Comparison of ENCODE assay signal across 12 mouse cellular contexts in the genomic region with DNA sequence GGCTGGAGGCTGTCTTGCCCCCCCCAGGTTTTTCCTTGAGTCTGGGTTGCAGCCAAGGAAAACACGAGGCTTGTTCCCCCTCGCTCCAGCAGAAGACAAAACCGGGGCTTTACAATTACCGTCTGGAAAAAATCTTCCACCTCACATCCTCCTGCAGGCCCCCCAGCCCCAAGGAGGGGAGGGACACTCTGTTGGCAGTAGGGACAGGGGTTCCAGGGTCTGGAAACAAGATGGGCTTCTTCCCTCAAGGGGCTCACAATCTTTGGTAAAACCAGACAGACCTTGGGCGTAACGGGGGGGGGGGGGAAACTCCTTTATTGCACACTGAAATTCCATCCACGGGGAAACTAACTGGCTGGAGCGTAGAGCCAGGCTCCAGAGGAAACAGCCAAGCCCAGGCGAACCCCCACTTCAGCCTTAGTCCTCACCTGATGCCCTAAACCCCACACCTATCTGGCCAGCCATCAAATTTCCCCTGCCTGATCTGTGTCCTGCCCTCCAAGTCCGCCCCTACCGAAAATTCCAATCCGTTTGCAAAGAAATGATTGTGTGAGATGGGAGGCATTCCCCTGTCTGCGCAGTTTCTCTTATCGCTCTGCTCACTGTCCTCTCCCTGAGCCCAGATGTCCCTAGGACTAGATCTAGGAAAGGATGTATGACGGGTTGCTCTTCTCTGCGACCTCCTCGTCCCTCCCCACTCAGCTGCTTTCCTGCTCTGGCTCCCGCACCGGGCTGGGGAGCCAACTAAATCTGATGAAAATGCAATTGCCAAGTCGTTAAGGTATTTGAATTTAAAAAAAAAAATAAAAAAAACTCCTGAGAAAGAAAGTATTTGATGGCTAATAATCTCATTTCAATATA. TPM values are rescaled to one million over a fixed set of nuclear protein-coding genes. Genes with fewer than 3 reads are reported as not detected.
DNase-seq lines count a peak whose midpoint lies in the region; ATAC-seq and TF ChIP-seq lines count a peak whose summit lies in the region.
"Had no signal": no experiment of that assay in that cellular context is flagged by ENCODE, and none has a peak within 500 bp of the region (broad histone marks: within the 10 kb centered on the region; RNA-seq: fewer than 3 reads in every experiment).

No protein-coding gene starts in this region.

- peaks cover 18% of the 10 kb centered on the region for H3K4me1 ChIP-seq in hindbrain, embryonic 11.5 days (replicated peaks; ENCODE audit: control insufficient read depth, insufficient read depth, low read length)
- peaks cover 9% of the 10 kb centered on the region; the same call in 1 of the 2 replicates for H3K4me1 ChIP-seq in hindbrain, postnatal 0 days (ENCODE audit: insufficient read depth, low read length)
- H3K4me1 ChIP-seq in embryonic facial prominence, embryonic 14.5 days (ENCODE audit: control insufficient read depth, insufficient read depth, low read length), result peaks cover 35% of the 10 kb centered on the region
- peaks cover 35% of the 10 kb centered on the region for H3K4me1 ChIP-seq in midbrain, embryonic 14.5 days (ENCODE audit: control insufficient read depth, insufficient read depth, low read length)

- no peak for ATAC-seq in hindbrain, embryonic 11.5 days (ENCODE audit: low FRiP score)
- ATAC-seq in hindbrain, postnatal 0 days, result no peak
- no peak for ATAC-seq in embryonic facial prominence, embryonic 14.5 days (ENCODE audit: low read depth)
- no peak for ATAC-seq in midbrain, embryonic 14.5 days (ENCODE audit: low FRiP score, low TSS enrichment)
- no peak for ATAC-seq in frontal cortex, adult (ENCODE audit: low TSS enrichment)

- no peak for TF ChIP-seq CTCF in hindbrain, postnatal 0 days (IDR thresholded peaks at IDR 0.05; ENCODE audit: low read depth)
- no peak for TF ChIP-seq CTCF in left cerebral cortex, adult 2 months (IDR thresholded peaks at IDR 0.05)

- H3K4me3 ChIP-seq in hindbrain, embryonic 11.5 days (ENCODE audit: low read depth, low read length), result no peak overlapping the region
- no peak overlapping the region for H3K4me3 ChIP-seq in hindbrain, postnatal 0 days (ENCODE audit: low read length)
- H3K4me3 ChIP-seq in embryonic facial prominence, embryonic 14.5 days (ENCODE audit: low read depth, low read length), result no peak overlapping the region
- no peak overlapping the region for H3K4me3 ChIP-seq in midbrain, embryonic 14.5 days (replicated peaks; ENCODE audit: low read depth, low read length)
- H3K4me3 ChIP-seq in left cerebral cortex, adult 2 months, result no peak overlapping the region

- 7% methylated on average over 20 of the region's 20 CpGs for WGBS in hindbrain, embryonic 11.5 days
- 11% methylated on average over 20 of the region's 20 CpGs for WGBS in hindbrain, postnatal 0 days
- WGBS in embryonic facial prominence, embryonic 14.5 days, result 3% methylated on average over 18 of the region's 20 CpGs
- 7% methylated on average over 20 of the region's 20 CpGs for WGBS in midbrain, embryonic 14.5 days

- peak; percentile 43 for DNase-seq in hindbrain, embryonic 11.5 days (ENCODE audit: low spot score)
- no peak for DNase-seq in hindbrain, postnatal 0 days (ENCODE audit: low spot score)
- DNase-seq in embryo, embryonic 11 days, result peak; percentile 30
- DNase-seq in embryonic facial prominence, embryonic 14.5 days (ENCODE audit: low spot score), result peak; percentile 34
- DNase-seq in midbrain, embryonic 14.5 days, result no peak
- DNase-seq in left cerebral cortex, adult 2 months (ENCODE audit: extremely low spot score in 1 of 2, low spot score in 2 of 2), result no peak
- DNase-seq: right cerebral cortex, adult 18-20 months had no signal

- H3K9ac ChIP-seq in hindbrain, embryonic 11.5 days (ENCODE audit: low read depth, low read length), result no peak overlapping the region
- no peak overlapping the region for H3K9ac ChIP-seq in hindbrain, postnatal 0 days (replicated peaks; ENCODE audit: low read length)
- no peak overlapping the region for H3K9ac ChIP-seq in embryonic facial prominence, embryonic 14.5 days (ENCODE audit: low read depth, low read length)
- H3K9ac ChIP-seq in midbrain, embryonic 14.5 days (replicated peaks; ENCODE audit: low read length), result no peak overlapping the region
- H3K9ac ChIP-seq: heart, embryonic 15.5 days; stomach, embryonic 15.5 days had no signal

- no peak overlapping the region for H3K4me2 ChIP-seq in hindbrain, embryonic 11.5 days (replicated peaks; ENCODE audit: low read depth, low read length)
- no peak overlapping the region for H3K4me2 ChIP-seq in hindbrain, postnatal 0 days (ENCODE audit: low read depth, low read length)
- H3K4me2 ChIP-seq in embryonic facial prominence, embryonic 14.5 days (ENCODE audit: low read depth, low read length), result peak overlapping the region; percentile 23
- peak overlapping the region; percentile 33 for H3K4me2 ChIP-seq in midbrain, embryonic 14.5 days (ENCODE audit: low read length)

- H3K27ac ChIP-seq in hindbrain, embryonic 11.5 days (ENCODE audit: low read depth, low read length), result no peak overlapping the region
- no peak overlapping the region for H3K27ac ChIP-seq in hindbrain, postnatal 0 days
- no peak overlapping the region for H3K27ac ChIP-seq in embryonic facial prominence, embryonic 14.5 days (replicated peaks; ENCODE audit: low read depth, low read length)
- H3K27ac ChIP-seq in midbrain, embryonic 14.5 days (replicated peaks; ENCODE audit: low read depth, low read length), result no peak overlapping the region
- no peak overlapping the region for H3K27ac ChIP-seq in left cerebral cortex, adult 2 months
- H3K27ac ChIP-seq: heart, embryonic 15.5 days; stomach, embryonic 15.5 days had no signal

- intact Hi-C loops in left cerebral cortex, adult 2 months (cut with DNase I), result no loop called here

- H3K27me3 ChIP-seq in hindbrain, embryonic 11.5 days (ENCODE audit: control insufficient read depth, insufficient read depth, low read length), result peaks cover 49% of the 10 kb centered on the region
- H3K27me3 ChIP-seq in hindbrain, postnatal 0 days (ENCODE audit: insufficient read depth, low read length), result peaks cover 41% of the 10 kb centered on the region
- peaks cover 62% of the 10 kb centered on the region for H3K27me3 ChIP-seq in embryonic facial prominence, embryonic 14.5 days (replicated peaks; ENCODE audit: control insufficient read depth, insufficient read depth, low read length)
- peaks cover 60% of the 10 kb centered on the region for H3K27me3 ChIP-seq in midbrain, embryonic 14.5 days (ENCODE audit: control insufficient read depth, insufficient read depth, low read length)

- H3K36me3 ChIP-seq in hindbrain, embryonic 11.5 days (ENCODE audit: control insufficient read depth, insufficient read depth, low read length), result no peaks in the 10 kb centered on the region
- no peaks in the 10 kb centered on the region for H3K36me3 ChIP-seq in hindbrain, postnatal 0 days (ENCODE audit: insufficient read depth, low read length)
- H3K36me3 ChIP-seq in embryonic facial prominence, embryonic 14.5 days (ENCODE audit: control insufficient read depth, insufficient read depth, low read length), result no peaks in the 10 kb centered on the region
- H3K36me3 ChIP-seq in midbrain, embryonic 14.5 days (ENCODE audit: control insufficient read depth, insufficient read depth, low read length), result no peaks in the 10 kb centered on the region
- H3K36me3 ChIP-seq: heart, embryonic 15.5 days; stomach, embryonic 15.5 days had no signal

- H3K9me3 ChIP-seq in hindbrain, embryonic 11.5 days (ENCODE audit: control insufficient read depth, low read length), result no peaks in the 10 kb centered on the region; the same call in 1 of the 2 replicates
- H3K9me3 ChIP-seq in hindbrain, postnatal 0 days (ENCODE audit: low read length), result no peaks in the 10 kb centered on the region
- H3K9me3 ChIP-seq in embryonic facial prominence, embryonic 14.5 days (ENCODE audit: control insufficient read depth, low read length), result peaks cover 3% of the 10 kb centered on the region
- no peaks in the 10 kb centered on the region for H3K9me3 ChIP-seq in midbrain, embryonic 14.5 days (ENCODE audit: control insufficient read depth, low read length)
- H3K9me3 ChIP-seq: heart, embryonic 15.5 days; stomach, embryonic 15.5 days had no signal

RNA-seq across cellular contexts. Expression of a gene that starts 5.9 kb away (rescaled TPM):
- polyA plus RNA-seq in hindbrain, embryonic 11.5 days (2014; fragmentation: Nextera tagmentation; extraction: Ambion mirVana), result not detected in 2 replicates
- total RNA-seq in hindbrain, postnatal 0 days (2014; rRNA removed), result not detected in 2 replicates
- polyA plus RNA-seq in hindbrain, postnatal 0 days (2015; fragmentation: Nextera tagmentation; extraction: Ambion mirVana), result 0.16 TPM in 1 of 2 replicates, not detected in the other
- not detected in 2 replicates for polyA plus RNA-seq in embryonic facial prominence, embryonic 14.5 days (2014; fragmentation: Nextera tagmentation; extraction: Ambion mirVana)
- polyA plus RNA-seq in midbrain, embryonic 14.5 days (2014; fragmentation: Nextera tagmentation; extraction: Ambion mirVana), result not detected in 2 replicates
- total RNA-seq in left cerebral cortex, adult 2 months (2021), result not detected
- total RNA-seq: left cerebral cortex, adult 8-10 months had no signal
- polyA plus RNA-seq: heart, embryonic 15.5 days; lung, embryonic 16.5 days; stomach, embryonic 15.5 days had no signal

RNA-seq across cellular contexts. Expression of a gene that starts 51.0 kb away (rescaled TPM):
- not detected in 2 replicates for polyA plus RNA-seq in hindbrain, embryonic 11.5 days (2014; fragmentation: Nextera tagmentation; extraction: Ambion mirVana)
- not detected in 2 replicates for total RNA-seq in hindbrain, postnatal 0 days (2014; rRNA removed)
- polyA plus RNA-seq in hindbrain, postnatal 0 days (2015; fragmentation: Nextera tagmentation; extraction: Ambion mirVana), result not detected in 2 replicates
- polyA plus RNA-seq in embryonic facial prominence, embryonic 14.5 days (2014; fragmentation: Nextera tagmentation; extraction: Ambion mirVana), result not detected in 2 replicates
- not detected in 2 replicates for polyA plus RNA-seq in midbrain, embryonic 14.5 days (2014; fragmentation: Nextera tagmentation; extraction: Ambion mirVana)
- total RNA-seq in left cerebral cortex, adult 2 months (2021), result not detected
- polyA plus RNA-seq: heart, embryonic 15.5 days; lung, embryonic 16.5 days had no signal

RNA-seq across cellular contexts. Expression of a gene that starts 57.0 kb away (rescaled TPM):
- polyA plus RNA-seq in hindbrain, embryonic 11.5 days (2014; fragmentation: Nextera tagmentation; extraction: Ambion mirVana), result not detected in 2 replicates
- total RNA-seq in hindbrain, postnatal 0 days (2014; rRNA removed), result not detected in 2 replicates
- not detected in 2 replicates for polyA plus RNA-seq in hindbrain, postnatal 0 days (2015; fragmentation: Nextera tagmentation; extraction: Ambion mirVana)
- polyA plus RNA-seq in embryonic facial prominence, embryonic 14.5 days (2014; fragmentation: Nextera tagmentation; extraction: Ambion mirVana), result not detected in 2 replicates
- polyA plus RNA-seq in midbrain, embryonic 14.5 days (2014; fragmentation: Nextera tagmentation; extraction: Ambion mirVana), result not detected in 2 replicates
- not detected for total RNA-seq in left cerebral cortex, adult 2 months (2021)
- total RNA-seq: left cerebral cortex, adult 8-10 months had no signal
- polyA plus RNA-seq: heart, embryonic 15.5 days; lung, embryonic 16.5 days; stomach, embryonic 15.5 days had no signal

Comparison
In these comparisons a context has a peak if more than half of its experiments do, and no peak if none do; other contexts are left out.
1. DNase-seq: peak in hindbrain, embryonic 11.5 days (single experiment), embryo, embryonic 11 days (single experiment) and embryonic facial prominence, embryonic 14.5 days (single experiment); none in hindbrain, postnatal 0 days (single experiment), midbrain, embryonic 14.5 days (single experiment) and left cerebral cortex, adult 2 months (0 of 2).
2. H3K4me2 ChIP-seq: peak in embryonic facial prominence, embryonic 14.5 days (single experiment) and midbrain, embryonic 14.5 days (single experiment); none in hindbrain, embryonic 11.5 days (single experiment) and hindbrain, postnatal 0 days (single experiment).